Mouse (Mus musculus): ENCODE results near the gene Foxo3. TPM values are rescaled to one million over a fixed set of nuclear protein-coding genes. Genes with fewer than 3 reads are reported as not detected.

The Foxo3 gene
- total and polyA plus RNA-seq, 3 experiments = 9.2 to 18.2 (median 12.6) TPM

DNA sequence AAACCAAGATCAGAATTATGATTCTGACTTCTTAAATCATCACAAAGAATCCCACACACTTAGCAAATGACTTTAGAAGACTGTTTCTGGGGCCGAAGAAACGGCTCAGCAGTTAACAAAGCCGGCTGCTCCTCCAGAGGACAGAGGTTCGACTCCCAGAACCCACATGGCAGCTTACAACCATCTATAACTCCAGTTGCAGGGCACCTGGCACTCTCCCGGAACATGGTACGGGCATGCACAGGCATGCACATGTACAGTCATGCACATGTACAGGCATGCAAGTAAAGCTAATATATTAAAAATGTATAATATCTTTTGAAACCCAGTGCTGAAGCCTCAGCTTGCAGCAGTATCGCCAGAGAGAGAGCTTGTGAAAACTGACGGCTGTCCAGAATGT, 15.5 kb downstream of the Foxo3 start:
- no peak overlapping the region for H3K4me3 ChIP-seq (replicated peaks in 1 of 3; ENCODE audit: low read depth in 2 of 3, low read length in 2 of 3, poor library complexity in 1 of 3)
- no peaks in the 10 kb centered on the region for H3K9me3 ChIP-seq (replicated peaks; ENCODE audit: low read length)
- no peak overlapping the region for H3K9ac ChIP-seq (ENCODE audit: insufficient read depth, low read depth)
- in situ Hi-C loops (cut with MboI; ENCODE audit: low pct_ligation_motif_present, low pct_unique_long_range_greater_than_20kb, low sequenced_read_pairs) = no loop called here
- dilution Hi-C loops (cut with MboI; ENCODE audit: extremely low pct_ligation_motif_present, extremely low pct_unique_long_range_greater_than_20kb, low sequenced_read_pairs) = no loop called here
- H3K27me3 ChIP-seq (replicated peaks) = no peaks in the 10 kb centered on the region
- TF ChIP-seq HCFC1 (IDR thresholded peaks at IDR 0.05; ENCODE audit: low read depth, low read length) = no peak
- no peak for TF ChIP-seq ZKSCAN1 (IDR thresholded peaks at IDR 0.05; ENCODE audit: borderline replicate concordance, low read depth, low read length)
- TF ChIP-seq MEF2A (IDR thresholded peaks at IDR 0.05; ENCODE audit: borderline replicate concordance, low read depth, low read length) = no peak
- TF ChIP-seq MYC (IDR thresholded peaks at IDR 0.05; ENCODE audit: low read depth, low read length) = no peak
- TF ChIP-seq MAFK (IDR thresholded peaks at IDR 0.05; ENCODE audit: insufficient replicate concordance, low read length) = no peak
- TF ChIP-seq MXI1 (IDR thresholded peaks at IDR 0.05; ENCODE audit: low read depth, low read length) = no peak
- no peak for TF ChIP-seq E2F4 (IDR thresholded peaks at IDR 0.05; ENCODE audit: insufficient replicate concordance, low read depth, low read length)
- no peak for TF ChIP-seq USF1 (IDR thresholded peaks at IDR 0.05; ENCODE audit: low read depth, low read length)
- TF ChIP-seq CTCF (conservative IDR thresholded peaks at IDR 0.05 in 1 of 2, IDR thresholded peaks at IDR 0.05 in 1 of 2; ENCODE audit: low read depth in 2 of 2, low read length in 2 of 2) = no peak
- TF ChIP-seq CHD1 (IDR thresholded peaks at IDR 0.05; ENCODE audit: low read depth, low read length) = no peak
- TF ChIP-seq EP300 (IDR thresholded peaks at IDR 0.05; ENCODE audit: low read length) = no peak
- H3K79me2 ChIP-seq (replicated peaks; ENCODE audit: control insufficient read depth, extremely low read depth, insufficient read depth, poor library complexity, severe bottlenecking) = peaks cover 3% of the 10 kb centered on the region; the same call in 1 of the 2 replicates
- peaks cover 0 to 6% of the 10 kb centered on the region in 2 experiments; a peak in 2 of 4 replicates for H3K4me1 ChIP-seq (ENCODE audit: control insufficient read depth in 1 of 2, insufficient read depth in 2 of 2)
- H3K36me3 ChIP-seq (replicated peaks in 1 of 2; ENCODE audit: control insufficient read depth in 1 of 2, insufficient read depth in 1 of 2, low read length in 1 of 2) = peaks cover 19 to 88% of the 10 kb centered on the region in 2 experiments
- no peak for DNase-seq (ENCODE audit: extremely low read depth)
- H3K4me2 ChIP-seq (ENCODE audit: insufficient read depth, low read depth, poor library complexity, severe bottlenecking) = no peak overlapping the region
- H3K27ac ChIP-seq (ENCODE audit: insufficient read depth, low read depth) = no peak overlapping the region

DNA sequence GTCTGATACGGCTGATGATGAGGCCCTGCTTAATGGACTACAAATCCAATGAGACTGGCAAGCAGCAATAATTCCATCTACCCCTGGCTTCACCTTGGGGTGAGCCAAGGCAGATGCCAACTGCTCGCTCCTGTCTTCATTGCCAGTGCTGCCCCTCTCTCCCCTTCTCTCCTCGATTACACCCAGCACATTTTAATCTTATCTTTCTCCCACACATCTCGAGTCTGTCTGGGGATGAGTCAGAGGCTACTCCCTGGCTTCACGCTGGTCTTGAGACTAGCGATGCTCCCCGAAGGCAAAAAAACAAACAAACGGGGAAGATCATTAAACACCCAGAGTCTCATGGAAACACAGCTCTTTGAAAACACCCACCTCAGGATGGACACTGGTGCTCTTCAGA, 16.0 kb downstream of the Foxo3 start:
- DNase-seq (ENCODE audit: extremely low read depth) = no peak
- Histone ChIP-seq H3K4me2 (ENCODE audit: insufficient read depth, low read depth, poor library complexity, severe bottlenecking) (no peak overlapping the region), H3K4me3 (replicated peaks in 1 of 3; ENCODE audit: low read depth in 2 of 3, low read length in 2 of 3, poor library complexity in 1 of 3) (no peak overlapping the region), H3K27ac (ENCODE audit: insufficient read depth, low read depth) (no peak overlapping the region), H3K27me3 (replicated peaks) (no peaks in the 10 kb centered on the region), H3K79me2 (replicated peaks; ENCODE audit: control insufficient read depth, extremely low read depth, insufficient read depth, poor library complexity, severe bottlenecking) (peaks cover under 1% of the 10 kb centered on the region; the same call in 1 of the 2 replicates), H3K4me1 (ENCODE audit: control insufficient read depth in 1 of 2, insufficient read depth in 2 of 2) (peaks cover 0 to 6% of the 10 kb centered on the region in 2 experiments; a peak in 2 of 4 replicates), H3K9ac (ENCODE audit: insufficient read depth, low read depth) (no peak overlapping the region), H3K36me3 (replicated peaks in 1 of 2; ENCODE audit: control insufficient read depth in 1 of 2, insufficient read depth in 1 of 2, low read length in 1 of 2) (peaks cover 13 to 88% of the 10 kb centered on the region in 2 experiments), H3K9me3 (replicated peaks; ENCODE audit: low read length) (no peaks in the 10 kb centered on the region)
- TF ChIP-seq UBTF (IDR thresholded peaks at IDR 0.05; ENCODE audit: low read depth, low read length) (no peak), JUND (conservative IDR thresholded peaks at IDR 0.05; ENCODE audit: low read depth, low read length) (no peak), TCF12 (IDR thresholded peaks at IDR 0.05; ENCODE audit: low read depth, low read length) (no peak), MYC (IDR thresholded peaks at IDR 0.05; ENCODE audit: low read depth, low read length) (no peak), MXI1 (IDR thresholded peaks at IDR 0.05; ENCODE audit: low read depth, low read length) (no peak), CTCF (conservative IDR thresholded peaks at IDR 0.05 in 1 of 2, IDR thresholded peaks at IDR 0.05 in 1 of 2; ENCODE audit: low read depth in 2 of 2, low read length in 2 of 2) (no peak), KAT2A (IDR thresholded peaks at IDR 0.05; ENCODE audit: insufficient replicate concordance, low read length) (no peak), JUN (IDR thresholded peaks at IDR 0.05; ENCODE audit: insufficient read depth, low read depth, low read length) (no peak), ETS1 (conservative IDR thresholded peaks at IDR 0.05; ENCODE audit: low read depth, low read length) (no peak), EP300 (IDR thresholded peaks at IDR 0.05; ENCODE audit: low read length) (no peak), RCOR1 (conservative IDR thresholded peaks at IDR 0.05; ENCODE audit: low read depth, low read length) (no peak), MAZ (IDR thresholded peaks at IDR 0.05; ENCODE audit: low read depth, low read length) (no peak), PAX5 (IDR thresholded peaks at IDR 0.05; ENCODE audit: low read length) (no peak), RAD21 (IDR thresholded peaks at IDR 0.05; ENCODE audit: low read depth, low read length) (no peak)
- dilution Hi-C loops (cut with MboI; ENCODE audit: extremely low pct_ligation_motif_present, extremely low pct_unique_long_range_greater_than_20kb, low sequenced_read_pairs) = no loop called here
- in situ Hi-C loops (cut with MboI; ENCODE audit: low pct_ligation_motif_present, low pct_unique_long_range_greater_than_20kb, low sequenced_read_pairs) = no loop called here
